Mouse (Mus musculus) adrenal gland, adult 8-10 months (tissue): ENCODE data around the gene Bmp2. TPM values are rescaled to one million over a fixed set of nuclear protein-coding genes. Genes with fewer than 3 reads are reported as not detected.

ENCODE experiments used
- DNase-seq: peaks from one replicate; pipeline ENCODE4 v3.0.0; 2022
- microRNA-seq, 2 experiments: library from miRNA; unstranded; fragments of <30 nt; microRNA quantifications; one replicate each; pipeline ENCODE4 v1.2.0; 2022
- total RNA-seq, 4 experiments: library from RNA; stranded (reverse); gene quantifications; 2 replicates each; pipeline ENCODE4 v1.2.4; 2022

The Bmp2 gene
- total RNA-seq, 4 experiments from 2014 or later: 7.0 to 17.9 (median 13.7) TPM

GRCm38 (mm10) chr2:133565995-133566710 lies 14.2 kb downstream of the Bmp2 start:
- no peak for DNase-seq

GRCm38 (mm10) chr2:133591562-133592255 lies 39.8 kb downstream of the Bmp2 start:
- DNase-seq: no peak

Small RNA genes lying within 50 kb of the gene (microRNA-seq; reads per million reads assigned to microRNA genes)
- gene Mir3090: 0 reads per million in 2 experiments
